In genomic region chr13:23695514-23695913, GRCm38 (mm10) we compare ENCODE assay signal across 15 mouse cellular contexts. TPM values are rescaled to one million over a fixed set of nuclear protein-coding genes. Genes with fewer than 3 reads are reported as not detected.
A peak's percentile ranks its signal among the peaks of the same experiment; 100 is the strongest.
DNase-seq lines count a peak whose midpoint lies in the region; ATAC-seq and TF ChIP-seq lines count a peak whose summit lies in the region.
"Had no signal": no experiment of that assay in that cellular context is flagged by ENCODE, and none has a peak within 500 bp of the region (broad histone marks: within the 10 kb centered on the region; RNA-seq: fewer than 3 reads in every experiment).

TSS of gene Hist1h1t (plus strand) at chr13:23695814.

- H3K36me3 ChIP-seq in heart, postnatal 0 days (replicated peaks; ENCODE audit: control insufficient read depth, insufficient read depth, low read length): no peaks in the 10 kb centered on the region
- H3K36me3 ChIP-seq in neural tube, embryonic 11.5 days (ENCODE audit: control insufficient read depth, insufficient read depth, low read length): no peaks in the 10 kb centered on the region
- H3K36me3 ChIP-seq in embryonic facial prominence, embryonic 13.5 days: no peaks in the 10 kb centered on the region
- H3K36me3 ChIP-seq in liver, embryonic 16.5 days (ENCODE audit: control insufficient read depth, insufficient read depth): peaks cover 5% of the 10 kb centered on the region; the same call in 1 of the 2 replicates
- H3K36me3 ChIP-seq: stomach, embryonic 15.5 days had no signal

- H3K4me3 ChIP-seq in heart, postnatal 0 days (ENCODE audit: low read depth, low read length): no peak within 1 kb of the TSS
- no peak within 1 kb of the TSS for H3K4me3 ChIP-seq in neural tube, embryonic 11.5 days (ENCODE audit: low read depth, low read length)
- no peak within 1 kb of the TSS for H3K4me3 ChIP-seq in embryonic facial prominence, embryonic 13.5 days
- H3K4me3 ChIP-seq in liver, embryonic 16.5 days (ENCODE audit: low read depth, low read length): peak within 1 kb of the TSS; percentile 13
- H3K4me3 ChIP-seq: stomach, embryonic 15.5 days had no signal

- H3K4me1 ChIP-seq in heart, postnatal 0 days (ENCODE audit: control insufficient read depth, insufficient read depth): 0 out of 2 replicates have a peak, but pooled peaks cover 6% of the 10 kb centered on the region
- 0 out of 2 replicates have a peak, but pooled peaks cover 3% of the 10 kb centered on the region for H3K4me1 ChIP-seq in neural tube, embryonic 11.5 days (ENCODE audit: control insufficient read depth, insufficient read depth, low read length)
- 0 out of 2 replicates have a peak, but pooled peaks cover 4% of the 10 kb centered on the region for H3K4me1 ChIP-seq in embryonic facial prominence, embryonic 13.5 days
- H3K4me1 ChIP-seq in liver, embryonic 16.5 days (ENCODE audit: control insufficient read depth, low read depth, low read length): peaks cover 21% of the 10 kb centered on the region
- H3K4me1 ChIP-seq: stomach, embryonic 15.5 days had no signal

- TF ChIP-seq CTCF in heart, postnatal 0 days (IDR thresholded peaks at IDR 0.05; ENCODE audit: low read depth): no peak

- H3K9ac ChIP-seq in heart, postnatal 0 days (replicated peaks; ENCODE audit: low read depth, low read length): no peak within 1 kb of the TSS
- no peak within 1 kb of the TSS for H3K9ac ChIP-seq in neural tube, embryonic 11.5 days (ENCODE audit: low read length)
- no peak within 1 kb of the TSS for H3K9ac ChIP-seq in embryonic facial prominence, embryonic 13.5 days
- peak within 1 kb of the TSS; percentile 54 for H3K9ac ChIP-seq in liver, embryonic 16.5 days (ENCODE audit: low read depth, low read length)
- H3K9ac ChIP-seq: stomach, embryonic 15.5 days had no signal

- no peaks in the 10 kb centered on the region for H3K9me3 ChIP-seq in heart, postnatal 0 days (replicated peaks; ENCODE audit: control insufficient read depth, low read length)
- H3K9me3 ChIP-seq in neural tube, embryonic 11.5 days (ENCODE audit: control insufficient read depth, low read length): no peaks in the 10 kb centered on the region
- H3K9me3 ChIP-seq in embryonic facial prominence, embryonic 13.5 days: no peaks in the 10 kb centered on the region
- no peaks in the 10 kb centered on the region for H3K9me3 ChIP-seq in liver, embryonic 16.5 days (replicated peaks; ENCODE audit: control insufficient read depth, low read length)
- H3K9me3 ChIP-seq: stomach, embryonic 15.5 days had no signal

- DNase-seq in heart, postnatal 0 days (ENCODE audit: low spot score): no peak
- DNase-seq in heart, postnatal 4 days: no peak
- DNase-seq in neural tube, embryonic 11.5 days (ENCODE audit: low spot score): no peak
- DNase-seq in neural tube, embryonic 10.5 days (ENCODE audit: extremely low spot score, low spot score): no peak
- no peak for DNase-seq in thymus, postnatal 36 days
- no peak for DNase-seq in layer of hippocampus, postnatal 25 days (ENCODE audit: extremely low spot score in 1 of 2, low spot score in 1 of 2)
- DNase-seq: cerebellum, postnatal 14 days; layer of hippocampus, adult 9-11 months had no signal

- H3K27me3 ChIP-seq in heart, postnatal 0 days (ENCODE audit: control insufficient read depth, insufficient read depth, low read length): no peaks in the 10 kb centered on the region
- H3K27me3 ChIP-seq in neural tube, embryonic 11.5 days (ENCODE audit: control insufficient read depth, insufficient read depth, low read length): no peaks in the 10 kb centered on the region
- H3K27me3 ChIP-seq in embryonic facial prominence, embryonic 13.5 days: no peaks in the 10 kb centered on the region
- H3K27me3 ChIP-seq in liver, embryonic 16.5 days (ENCODE audit: control insufficient read depth, insufficient read depth, low read depth, low read length): no peaks in the 10 kb centered on the region
- H3K27me3 ChIP-seq: stomach, embryonic 15.5 days had no signal

- TF ChIP-seq EP300 in heart, postnatal 0 days (IDR thresholded peaks at IDR 0.05; ENCODE audit: low read depth): no peak

- 38% methylated on average over 12 of the region's 13 CpGs for WGBS in heart, postnatal 0 days
- WGBS in neural tube, embryonic 11.5 days: 58% methylated on average over 10 of the region's 13 CpGs
- WGBS in embryonic facial prominence, embryonic 13.5 days: 54% methylated on average over 13 of the region's 13 CpGs
- 56% methylated on average over 13 of the region's 13 CpGs for WGBS in liver, embryonic 16.5 days (ENCODE audit: insufficient replicate concordance)

- ATAC-seq in heart, postnatal 0 days (ENCODE audit: insufficient read depth, low read depth): no peak
- ATAC-seq in neural tube, embryonic 11.5 days (ENCODE audit: insufficient read depth, low FRiP score, low TSS enrichment): no peak
- ATAC-seq in embryonic facial prominence, embryonic 13.5 days (ENCODE audit: insufficient number of reproducible peaks, insufficient read depth, low FRiP score, low TSS enrichment, low read depth): no peak
- no peak for ATAC-seq in liver, embryonic 16.5 days (ENCODE audit: low read depth)
- ATAC-seq: intestine, embryonic 16.5 days had no signal

- no peak within 1 kb of the TSS for H3K27ac ChIP-seq in heart, postnatal 0 days (ENCODE audit: low read depth)
- peak within 1 kb of the TSS; percentile 17; the same call in 1 of the 2 replicates for H3K27ac ChIP-seq in neural tube, embryonic 11.5 days (ENCODE audit: low read depth, low read length)
- 0 out of 2 replicates have a peak within 1 kb of the TSS, but pooled peaks have one; percentile 48 for H3K27ac ChIP-seq in embryonic facial prominence, embryonic 13.5 days
- H3K27ac ChIP-seq in liver, embryonic 16.5 days (ENCODE audit: low read length): peak within 1 kb of the TSS; percentile 46
- H3K27ac ChIP-seq: stomach, embryonic 15.5 days had no signal

- H3K4me2 ChIP-seq in heart, postnatal 0 days (ENCODE audit: low read depth, low read length): peak within 1 kb of the TSS; percentile 14; the same call in 1 of the 2 replicates
- H3K4me2 ChIP-seq in neural tube, embryonic 11.5 days (ENCODE audit: low read depth): no peak within 1 kb of the TSS
- H3K4me2 ChIP-seq in embryonic facial prominence, embryonic 13.5 days: peak within 1 kb of the TSS; percentile 1; the same call in 1 of the 2 replicates
- H3K4me2 ChIP-seq in liver, embryonic 16.5 days (ENCODE audit: low read depth, low read length): peak within 1 kb of the TSS; percentile 55
- H3K4me2 ChIP-seq: stomach, embryonic 15.5 days had no signal

RNA-seq across cellular contexts. Expression of gene Hist1h1t, which starts in this region (rescaled TPM):
- 0.23 and 2.0 TPM in 2 replicates for total RNA-seq in heart, postnatal 0 days (2014; rRNA removed; ENCODE audit: low replicate concordance)
- not detected in 2 replicates for polyA plus RNA-seq in heart, postnatal 0 days (2015; fragmentation: Nextera tagmentation; extraction: Ambion mirVana)
- 1 to 10 TPM; 1.6 to 1.8 TPM for total RNA-seq in heart, postnatal 4 days (2021)
- polyA plus RNA-seq in neural tube, embryonic 11.5 days (2014; fragmentation: Nextera tagmentation; extraction: Ambion mirVana): not detected in 2 replicates
- polyA plus RNA-seq in embryonic facial prominence, embryonic 13.5 days (2015; fragmentation: Nextera tagmentation; extraction: Ambion mirVana): not detected in 2 replicates
- 0.13 TPM in 1 of 2 replicates, not detected in the other for polyA plus RNA-seq in liver, embryonic 16.5 days (2015; fragmentation: Nextera tagmentation; extraction: Ambion mirVana)
- total RNA-seq in layer of hippocampus, postnatal 25 days (2021): not detected
- total RNA-seq: gastrocnemius, adult 18-20 months had no signal
- polyA plus RNA-seq: brain, embryonic 14.5 days; macrophage had no signal
